Mouse (Mus musculus) midbrain, embryonic 10.5 days (tissue): ENCODE data around the gene Gm27029. TPM values are rescaled to one million over a fixed set of nuclear protein-coding genes. Genes with fewer than 3 reads are reported as not detected.
A peak's percentile ranks its signal among the peaks of the same experiment; 100 is the strongest.
"Not testable (repeated sequence)": the region's sequence is repeated elsewhere in the genome, so short reads cannot be mapped to it uniquely, and the experiment has no call there.

Experiments used
- DNase-seq: peaks from one replicate; pipeline ENCODE4 v3.0.0-alpha.2; 2017; ENCODE audit warnings: low spot score
- H3K27ac ChIP-seq: fragments of 300-500 bp; sonication (generic); replicated peaks from 2 replicates; pipeline ENCODE4 v1.5.1; 2016; ENCODE audit warnings: mild to moderate bottlenecking
- H3K27me3 ChIP-seq: fragments of 300-500 bp; sonication (generic); 2 replicates; pipeline ENCODE4 v1.6.1; 2016; ENCODE audit warnings: low read depth, mild to moderate bottlenecking; ENCODE audit not compliant: poor library complexity, severe bottlenecking
- H3K36me3 ChIP-seq: fragments of 300-500 bp; sonication (generic); 2 replicates; pipeline ENCODE4 v1.6.1; 2016; ENCODE audit warnings: mild to moderate bottlenecking, moderate library complexity
- H3K4me1 ChIP-seq: fragments of 300-500 bp; sonication (generic); 2 replicates; pipeline ENCODE4 v1.6.1; 2016
- H3K4me3 ChIP-seq: fragments of 300-500 bp; sonication (generic); 2 replicates; pipeline ENCODE4 v1.5.1; 2016; ENCODE audit warnings: mild to moderate bottlenecking, moderate library complexity
- H3K9me3 ChIP-seq: fragments of 300-500 bp; sonication (generic); replicated peaks from 2 replicates; pipeline ENCODE4 v1.6.1; 2016; ENCODE audit warnings: mild to moderate bottlenecking
- WGBS: fragments of 180-500 bp; shearing (Covaris S2); methylation state at CpG from one replicate; pipeline ENCODE4 v1.1.7; 2016; 5-methylcytosine and 5-hydroxymethylcytosine counted together
- polyA plus RNA-seq: library from polyadenylated mRNA; unstranded; fragments of >200 nt; fragmentation: Nextera tagmentation; extraction: Ambion mirVana; gene quantifications from 2 replicates; pipeline ENCODE4 v1.2.1, GENCODE M21; 2016

Gene Gm27029
- polyA plus RNA-seq, 1 experiment from 2014 or later = 9.4 TPM

- 92% methylated on average over 10 of the region's 10 CpGs for WGBS
- DNase-seq = no peak
- Histone ChIP-seq H3K9me3 (no peaks in the 10 kb centered on the region), H3K36me3 (peaks cover 5% of the 10 kb centered on the region), H3K4me1 (peaks cover 11% of the 10 kb centered on the region), H3K4me3 (no peak overlapping the region), H3K27ac (no peak overlapping the region), H3K27me3 (no peaks in the 10 kb centered on the region)
These were observed 26.9 kb upstream of the Gm27029 start for GRCm38 (mm10) chr11:101451536-101451935.

GRCm38 (mm10) chr11:101450394-101450793 lies 25.8 kb upstream of the Gm27029 start:
- Histone ChIP-seq H3K27ac (no peak overlapping the region), H3K9me3 (no peaks in the 10 kb centered on the region), H3K4me1 (peaks cover 11% of the 10 kb centered on the region), H3K4me3 (no peak overlapping the region), H3K27me3 (no peaks in the 10 kb centered on the region), H3K36me3 (peaks cover 13% of the 10 kb centered on the region)
- 86% methylated on average over 3 of the region's 3 CpGs for WGBS
- no peak for DNase-seq

GRCm38 (mm10) chr11:101449596-101449995 lies 25.0 kb upstream of the Gm27029 start:
- not testable (repeated sequence) for DNase-seq, H3K27me3 ChIP-seq, H3K9me3 ChIP-seq, H3K4me1 ChIP-seq, H3K27ac ChIP-seq, H3K4me3 ChIP-seq
- WGBS = 88% methylated on average over 4 of the region's 4 CpGs
- peaks cover 21% of the 10 kb centered on the region for H3K36me3 ChIP-seq

- H3K27me3 ChIP-seq = no peaks in the 10 kb centered on the region
- no peaks in the 10 kb centered on the region for H3K9me3 ChIP-seq
- peaks cover 28% of the 10 kb centered on the region for H3K36me3 ChIP-seq
- peaks cover 10% of the 10 kb centered on the region for H3K4me1 ChIP-seq
- H3K27ac ChIP-seq = no peak overlapping the region
- DNase-seq = no peak
- no peak overlapping the region for H3K4me3 ChIP-seq
- 85% methylated on average over 4 of the region's 4 CpGs for WGBS
These were observed 24.3 kb upstream of the Gm27029 start for GRCm38 (mm10) chr11:101448899-101449298.

- no peaks in the 10 kb centered on the region for H3K9me3 ChIP-seq
- H3K4me1 ChIP-seq = peaks cover 16% of the 10 kb centered on the region
- no peaks in the 10 kb centered on the region for H3K27me3 ChIP-seq
- DNase-seq = no peak
- peaks cover 34% of the 10 kb centered on the region for H3K36me3 ChIP-seq
- H3K4me3 ChIP-seq = peak within 1 kb of the TSS; percentile 18
- 50% methylated on average over 10 of the region's 10 CpGs for WGBS
- no peak within 1 kb of the TSS for H3K27ac ChIP-seq
These were observed 23.7 kb upstream of the Gm27029 start, which contains the start of gene Ifi35 for GRCm38 (mm10) chr11:101448274-101448746. Gene Ifi35 (plus strand): TSS chr11:101448407.

- DNase-seq = no peak
- no peaks in the 10 kb centered on the region for H3K9me3 ChIP-seq
- H3K4me1 ChIP-seq = peaks cover 20% of the 10 kb centered on the region
- H3K27ac ChIP-seq = no peak overlapping the region
- H3K36me3 ChIP-seq = peaks cover 38% of the 10 kb centered on the region
- H3K27me3 ChIP-seq = no peaks in the 10 kb centered on the region
- no peak overlapping the region for H3K4me3 ChIP-seq
- 86% methylated on average over 5 of the region's 5 CpGs for WGBS
These were observed 23.2 kb upstream of the Gm27029 start for GRCm38 (mm10) chr11:101447786-101448185.

- Histone ChIP-seq H3K36me3 (peaks cover 38% of the 10 kb centered on the region), H3K4me1 (peaks cover 20% of the 10 kb centered on the region)
- H3K27ac ChIP-seq, H3K9me3 ChIP-seq, H3K4me3 ChIP-seq, DNase-seq, H3K27me3 ChIP-seq: not testable (repeated sequence)
- WGBS = 91% methylated on average over 8 of the region's 8 CpGs
These were observed 22.3 kb upstream of the Gm27029 start for GRCm38 (mm10) chr11:101446860-101447259.

DNA sequence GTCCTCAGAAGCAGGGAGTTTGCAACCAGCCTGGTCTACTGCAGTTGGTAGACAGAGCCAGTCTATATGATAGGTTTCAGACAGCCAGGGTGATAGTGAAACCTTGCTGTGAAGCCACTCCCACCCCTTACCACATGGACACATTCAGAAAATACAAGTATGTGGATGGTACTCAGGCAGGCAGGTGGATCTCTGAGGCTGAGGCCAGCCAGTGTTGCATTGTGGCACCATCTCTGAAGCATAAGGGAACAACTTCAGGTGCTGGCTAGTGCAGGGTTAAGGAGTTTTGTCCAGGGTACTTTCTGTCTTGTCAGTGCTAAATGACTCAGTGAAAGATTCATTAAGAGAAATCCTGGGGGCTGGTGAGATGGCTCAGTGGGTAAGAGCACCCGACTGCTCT lies 21.7 kb upstream of the Gm27029 start:
- 84% methylated on average over 1 of the region's 1 CpGs for WGBS
- peaks cover 20% of the 10 kb centered on the region for H3K4me1 ChIP-seq
- peaks cover 38% of the 10 kb centered on the region for H3K36me3 ChIP-seq
- H3K27ac ChIP-seq = no peak overlapping the region
- DNase-seq = no peak
- no peak overlapping the region for H3K4me3 ChIP-seq
- no peaks in the 10 kb centered on the region for H3K27me3 ChIP-seq
- H3K9me3 ChIP-seq = no peaks in the 10 kb centered on the region

DNA sequence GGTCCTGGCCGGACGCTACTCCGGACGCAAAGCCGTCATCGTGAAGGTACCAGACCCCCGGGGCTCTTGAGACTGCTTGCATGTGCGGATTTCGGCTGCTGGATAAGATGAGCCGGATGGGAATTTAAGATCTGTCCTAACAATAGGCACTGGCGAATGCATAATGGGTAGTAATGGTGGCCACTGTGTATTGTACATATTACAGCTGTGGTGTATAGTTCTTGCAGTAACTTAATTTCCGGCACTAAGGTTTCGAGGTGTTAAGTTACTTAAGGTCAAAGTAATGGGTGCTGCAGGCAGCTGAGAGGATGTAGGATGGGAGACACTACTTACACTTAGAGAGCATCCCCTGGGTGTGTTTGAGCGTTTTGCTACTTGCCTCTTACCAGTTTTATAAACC lies 18.2 kb upstream of the Gm27029 start:
- WGBS = 1% methylated on average over 14 of the region's 14 CpGs
- H3K4me1 ChIP-seq = peaks cover 20% of the 10 kb centered on the region

DNA sequence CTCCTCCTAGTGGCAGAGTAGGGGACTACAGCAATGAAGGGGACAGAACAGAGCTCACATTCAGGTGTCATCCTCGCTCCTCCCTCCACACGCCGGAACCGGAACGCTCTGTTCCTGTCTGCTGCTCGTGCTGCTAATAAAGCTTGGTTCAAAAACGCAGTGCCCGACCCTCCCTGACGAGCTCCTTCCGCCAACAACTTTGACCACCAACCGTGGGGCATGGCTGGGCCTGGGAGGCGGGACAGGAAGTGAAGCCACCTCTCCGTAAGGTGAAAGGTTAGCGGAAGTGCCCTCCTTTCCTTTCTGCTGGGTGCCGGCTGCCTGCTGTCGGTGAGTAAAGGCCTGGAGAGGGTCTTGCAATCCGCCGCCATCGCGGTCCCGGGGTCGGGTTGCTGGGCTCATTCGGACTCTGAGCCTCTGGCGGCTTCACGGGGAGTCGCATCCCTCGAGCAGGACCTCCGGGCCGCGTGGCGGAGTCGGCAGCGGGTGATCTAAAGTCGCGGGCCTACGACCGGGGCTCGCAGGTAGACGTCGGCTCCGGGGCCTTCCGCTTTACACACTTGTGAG lies 17.6 kb upstream of the Gm27029 start, which contains the start of gene Rpl27:
Rpl27 (plus strand) TSS at position 172 of the 567 bp plus-strand sequence.
- H3K9me3 ChIP-seq = no peaks in the 10 kb centered on the region
- H3K4me1 ChIP-seq = peaks cover 20% of the 10 kb centered on the region
- H3K4me3 ChIP-seq = peak within 1 kb of the TSS; percentile 91
- no peaks in the 10 kb centered on the region for H3K27me3 ChIP-seq
- peak; percentile 99 for DNase-seq
- peak within 1 kb of the TSS; percentile 98 for H3K27ac ChIP-seq
- peaks cover 38% of the 10 kb centered on the region for H3K36me3 ChIP-seq
- under 1% methylated on average over 42 of the region's 42 CpGs for WGBS

More for the DNA sequence above, 18.2 kb upstream of the Gm27029 start:
- DNase-seq = no peak
- Histone ChIP-seq H3K36me3 (peaks cover 38% of the 10 kb centered on the region), H3K9me3 (no peaks in the 10 kb centered on the region), H3K4me3 (peak overlapping the region; percentile 91), H3K27me3 (no peaks in the 10 kb centered on the region), H3K27ac (peak overlapping the region; percentile 98)

DNA sequence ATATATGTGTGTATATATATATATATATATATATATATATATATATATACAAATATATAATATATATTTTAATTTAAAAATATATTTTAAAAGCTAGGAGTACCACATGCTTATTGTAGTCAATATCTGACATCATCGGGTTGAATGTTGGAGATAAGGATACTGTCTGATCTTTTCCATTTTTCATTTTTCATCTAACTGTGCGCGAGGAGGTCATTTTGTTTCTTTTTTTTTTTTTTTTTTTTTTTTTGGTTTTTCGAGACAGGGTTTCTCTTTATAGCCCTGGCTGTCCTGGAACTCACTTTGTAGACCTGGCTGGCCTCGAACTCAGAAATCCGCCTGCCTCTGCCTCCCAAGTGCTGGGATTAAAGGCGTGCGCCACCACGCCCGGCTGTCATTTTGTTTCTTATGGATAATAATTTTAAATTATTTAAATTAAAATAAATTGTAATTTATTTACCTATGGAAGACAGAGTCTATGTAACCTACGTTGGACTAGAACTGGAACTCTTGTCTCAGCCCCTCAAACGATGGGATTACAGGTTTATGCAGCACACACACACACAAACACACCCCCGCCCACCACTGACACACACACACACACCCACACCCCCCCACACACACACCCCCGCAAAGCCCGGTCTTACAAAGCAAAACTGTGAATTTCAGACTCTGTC lies 17.0 kb upstream of the Gm27029 start:
- not testable (repeated sequence) for DNase-seq, H3K9me3 ChIP-seq, H3K27me3 ChIP-seq
- Histone ChIP-seq H3K4me1 (peaks cover 24% of the 10 kb centered on the region), H3K36me3 (peaks cover 34% of the 10 kb centered on the region), H3K4me3 (peak overlapping the region; percentile 91), H3K27ac (peak overlapping the region; percentile 98)
- 33% methylated on average over 15 of the region's 15 CpGs for WGBS

DNA sequence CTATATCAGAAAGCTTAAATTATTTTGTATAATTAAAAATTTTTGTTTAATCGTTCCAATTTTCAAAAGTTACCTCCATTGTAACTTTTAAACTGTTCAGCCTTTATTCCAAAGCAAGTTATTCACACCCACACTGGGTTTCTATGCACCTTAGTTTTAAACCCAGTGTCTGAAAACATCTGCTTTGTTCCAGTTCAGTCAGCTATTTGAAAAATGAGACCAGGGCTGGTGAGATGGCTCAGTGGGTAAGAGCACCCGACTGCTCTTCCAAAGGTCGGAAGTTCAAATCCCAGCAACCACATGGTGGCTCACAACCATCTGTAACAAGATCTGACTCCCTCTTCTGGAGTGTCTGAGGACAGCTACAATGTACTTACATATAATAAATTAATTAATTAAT lies 13.4 kb upstream of the Gm27029 start:
- DNase-seq, H3K27ac ChIP-seq, H3K9me3 ChIP-seq, H3K4me3 ChIP-seq, H3K4me1 ChIP-seq, H3K27me3 ChIP-seq: not testable (repeated sequence)
- 73% methylated on average over 3 of the region's 3 CpGs for WGBS
- peaks cover 31% of the 10 kb centered on the region for H3K36me3 ChIP-seq

DNA sequence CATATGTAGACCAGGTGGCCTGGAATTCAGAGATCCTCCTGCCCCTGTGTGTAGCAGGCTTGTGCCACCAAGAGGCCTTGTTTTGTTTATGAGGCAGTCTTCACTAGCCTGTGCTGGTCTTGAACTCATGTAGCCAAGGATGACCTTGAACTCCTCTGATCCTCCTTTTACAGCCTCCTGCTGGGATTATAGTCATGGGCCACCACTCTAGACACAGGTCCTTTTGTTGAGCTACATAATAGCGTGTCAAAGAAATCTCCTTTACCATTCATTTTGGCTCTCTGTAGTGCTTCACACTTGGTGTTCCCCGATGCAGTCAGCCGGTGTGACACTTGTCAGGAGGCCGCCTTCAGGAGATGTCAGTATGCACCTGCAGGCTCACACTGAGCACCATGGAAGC lies 12.3 kb upstream of the Gm27029 start:
- no peaks in the 10 kb centered on the region for H3K27me3 ChIP-seq
- 72% methylated on average over 4 of the region's 4 CpGs for whole genome bisulfite sequencing

More for the DNA sequence above, 12.3 kb upstream of the Gm27029 start:
- H3K4me3 ChIP-seq = no peak overlapping the region
- peaks cover 39% of the 10 kb centered on the region for H3K36me3 ChIP-seq
- DNase-seq = no peak
- H3K9me3 ChIP-seq = no peaks in the 10 kb centered on the region
- peaks cover 4% of the 10 kb centered on the region; the same call in 1 of the 2 replicates for H3K4me1 ChIP-seq
- H3K27ac ChIP-seq = no peak overlapping the region
